Mouse (Mus musculus): ENCODE data around the gene 3110009E18Rik. TPM values are rescaled to one million over a fixed set of nuclear protein-coding genes. Genes with fewer than 3 reads are reported as not detected.

Gene 3110009E18Rik
- polyA plus RNA-seq, 1 experiment from 2014 or later: 22.9 TPM

GRCm38 (mm10) chr1:120109741-120110432 lies 11.1 kb upstream of the 3110009E18Rik start:
- ATAC-seq (ENCODE audit: insufficient number of reproducible peaks, insufficient read depth, low FRiP score, low TSS enrichment): no peak
- no peak overlapping the region for H3K4me3 ChIP-seq
- 85% methylated on average over 19 of the region's 19 CpGs for WGBS
- H3K27ac ChIP-seq: no peak overlapping the region
- H3K9me3 ChIP-seq: 0 out of 2 replicates have a peak, but pooled peaks cover 7% of the 10 kb centered on the region
- no peak overlapping the region for H3K9ac ChIP-seq
- peaks cover 16% of the 10 kb centered on the region for H3K36me3 ChIP-seq
- no peaks in the 10 kb centered on the region for H3K27me3 ChIP-seq
- H3K4me2 ChIP-seq (replicated peaks): no peak overlapping the region
- H3K4me1 ChIP-seq: no peaks in the 10 kb centered on the region

GRCm38 (mm10) chr1:120111766-120112165 lies 9.2 kb upstream of the 3110009E18Rik start:
- no peak for ATAC-seq (ENCODE audit: insufficient number of reproducible peaks, insufficient read depth, low FRiP score, low TSS enrichment)
- Histone ChIP-seq H3K27me3 (no peaks in the 10 kb centered on the region), H3K4me1 (no peaks in the 10 kb centered on the region), H3K4me2 (replicated peaks) (no peak overlapping the region), H3K9me3 (0 out of 2 replicates have a peak, but pooled peaks cover 7% of the 10 kb centered on the region), H3K4me3 (no peak overlapping the region), H3K27ac (no peak overlapping the region), H3K36me3 (peaks cover 30% of the 10 kb centered on the region), H3K9ac (no peak overlapping the region)
- WGBS: 84% methylated on average over 8 of the region's 8 CpGs

DNA sequence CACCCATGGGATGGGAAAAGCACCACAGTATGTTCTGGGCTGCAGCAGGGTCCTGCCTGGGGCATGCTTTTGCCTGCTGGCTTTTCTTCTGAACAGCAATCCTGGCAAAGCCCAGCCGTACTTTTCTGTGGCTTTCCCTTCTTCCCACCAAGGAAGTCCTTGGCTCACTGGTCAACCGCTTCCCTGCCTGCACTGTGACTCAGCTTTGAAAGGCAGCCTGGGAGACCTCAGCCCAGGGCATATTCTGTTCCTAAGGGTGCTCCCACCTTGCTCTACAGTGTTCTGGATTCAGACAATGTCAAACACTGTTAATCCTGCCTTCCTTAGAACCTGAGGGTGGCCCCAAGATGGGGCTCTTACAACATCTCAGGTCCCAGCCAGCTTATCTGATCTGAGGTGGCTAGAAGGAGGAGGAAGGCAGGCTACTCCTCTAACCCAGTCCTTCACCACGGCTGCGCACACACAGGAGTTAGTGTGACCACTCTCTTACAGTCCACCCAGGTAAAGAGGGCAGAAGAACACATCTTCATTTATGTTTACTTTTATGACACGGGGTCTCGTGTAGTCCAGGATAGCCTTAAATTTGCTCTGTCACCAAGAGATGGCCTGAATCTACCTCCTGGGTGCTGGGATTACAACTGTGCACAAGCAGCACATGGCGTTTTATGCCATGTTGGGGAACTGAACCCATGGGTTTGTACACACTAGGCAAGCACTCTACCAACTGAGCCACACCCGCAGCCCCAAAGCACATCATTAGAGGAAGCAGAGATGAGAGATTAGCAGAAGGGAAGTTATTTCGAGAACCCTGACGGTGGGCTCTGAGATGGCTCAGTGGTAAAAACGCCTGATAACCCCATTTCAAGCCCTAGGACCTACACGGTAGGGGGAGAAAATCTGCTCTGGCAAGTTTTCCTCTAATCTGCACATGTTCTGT lies 8.5 kb upstream of the 3110009E18Rik start:
- Histone ChIP-seq H3K9me3 (0 out of 2 replicates have a peak, but pooled peaks cover 7% of the 10 kb centered on the region), H3K36me3 (peaks cover 30% of the 10 kb centered on the region), H3K4me2 (replicated peaks) (no peak overlapping the region), H3K4me3 (no peak overlapping the region), H3K27me3 (no peaks in the 10 kb centered on the region), H3K9ac (no peak overlapping the region), H3K27ac (no peak overlapping the region), H3K4me1 (no peaks in the 10 kb centered on the region)
- WGBS: 88% methylated on average over 12 of the region's 12 CpGs
- ATAC-seq (ENCODE audit: insufficient number of reproducible peaks, insufficient read depth, low FRiP score, low TSS enrichment): no peak

GRCm38 (mm10) chr1:120115671-120116081 lies 5.3 kb upstream of the 3110009E18Rik start:
- 59% methylated on average over 9 of the region's 9 CpGs for WGBS
- Histone ChIP-seq H3K36me3 (peaks cover 30% of the 10 kb centered on the region), H3K27ac (no peak overlapping the region), H3K27me3 (no peaks in the 10 kb centered on the region), H3K9me3 (0 out of 2 replicates have a peak, but pooled peaks cover 7% of the 10 kb centered on the region), H3K4me2 (replicated peaks) (no peak overlapping the region), H3K4me3 (no peak overlapping the region), H3K9ac (no peak overlapping the region), H3K4me1 (peaks cover 12% of the 10 kb centered on the region)
- ATAC-seq (ENCODE audit: insufficient number of reproducible peaks, insufficient read depth, low FRiP score, low TSS enrichment): no peak

DNA sequence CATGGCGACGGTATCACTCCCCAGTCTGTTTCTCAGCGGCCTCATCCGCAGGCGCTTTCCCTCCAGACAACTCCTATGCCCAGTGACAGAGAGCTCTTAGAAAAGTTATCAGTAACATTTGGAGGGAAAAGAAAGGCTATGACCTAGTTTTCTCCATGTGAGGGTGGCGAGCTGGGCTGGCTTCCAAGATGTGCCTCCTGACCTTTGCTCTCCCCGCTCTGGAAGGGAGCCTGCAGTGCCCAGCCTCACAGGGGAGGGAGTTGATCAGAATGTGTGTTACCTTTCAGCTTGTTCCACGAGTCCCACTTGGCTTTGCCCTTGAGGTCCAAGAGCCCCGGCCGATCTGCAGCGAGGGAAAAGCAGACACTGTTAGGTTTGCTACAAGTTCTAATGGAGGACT lies 4.9 kb upstream of the 3110009E18Rik start:
- Histone ChIP-seq H3K36me3 (peaks cover 30% of the 10 kb centered on the region), H3K9ac (no peak overlapping the region), H3K4me3 (no peak overlapping the region), H3K27me3 (no peaks in the 10 kb centered on the region), H3K4me1 (peaks cover 12% of the 10 kb centered on the region), H3K4me2 (replicated peaks) (no peak overlapping the region), H3K27ac (no peak overlapping the region), H3K9me3 (0 out of 2 replicates have a peak, but pooled peaks cover 7% of the 10 kb centered on the region)
- ATAC-seq (ENCODE audit: insufficient number of reproducible peaks, insufficient read depth, low FRiP score, low TSS enrichment): no peak
- 78% methylated on average over 11 of the region's 11 CpGs for WGBS

DNA sequence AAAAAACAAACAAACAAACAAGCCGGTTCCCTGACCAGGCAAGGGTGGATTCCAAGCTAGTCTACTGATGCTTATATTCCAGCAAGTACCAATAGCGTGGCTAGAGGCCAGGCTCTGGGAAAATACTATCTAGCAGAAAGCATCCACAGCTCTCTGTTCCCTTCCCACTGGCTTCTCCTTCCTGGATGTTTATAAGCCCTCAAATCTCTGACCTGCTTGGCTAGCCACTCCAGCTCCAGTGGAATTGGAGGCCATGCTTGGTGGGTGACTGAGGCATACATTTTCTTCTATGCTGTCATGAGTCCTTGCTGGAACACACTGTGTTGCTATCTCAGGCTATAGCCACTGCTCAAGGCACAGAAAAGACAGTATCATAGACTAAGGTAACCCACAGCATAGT lies 2.1 kb upstream of the 3110009E18Rik start:
- H3K4me2 ChIP-seq (replicated peaks): no peak overlapping the region

DNA sequence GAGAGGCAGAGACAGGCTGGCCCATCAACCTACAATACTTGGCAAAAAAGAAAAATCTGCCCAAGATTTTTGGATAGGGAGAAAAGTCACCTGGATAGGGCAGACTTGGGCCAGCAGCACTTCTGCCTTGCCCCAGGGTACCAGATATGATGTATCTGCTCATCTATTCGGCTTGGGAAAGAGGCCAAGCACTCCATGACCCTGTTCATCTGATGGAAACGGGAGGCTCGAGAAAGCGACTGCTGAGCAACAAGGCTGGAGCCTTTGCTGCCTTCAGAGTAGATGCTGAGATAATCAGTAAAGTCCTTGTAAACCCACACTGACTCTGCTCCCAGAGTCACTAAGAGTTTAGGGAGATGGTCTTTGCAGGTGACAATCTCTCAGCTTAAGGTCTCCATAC lies 1.6 kb upstream of the 3110009E18Rik start:
- ATAC-seq (ENCODE audit: insufficient number of reproducible peaks, insufficient read depth, low FRiP score, low TSS enrichment): no peak
- Histone ChIP-seq H3K36me3 (peaks cover 19% of the 10 kb centered on the region), H3K9ac (no peak overlapping the region), H3K27me3 (no peaks in the 10 kb centered on the region), H3K4me3 (peak overlapping the region; percentile 58; the same call in 1 of the 2 replicates), H3K9me3 (0 out of 2 replicates have a peak, but pooled peaks cover 4% of the 10 kb centered on the region), H3K27ac (no peak overlapping the region), H3K4me1 (peaks cover 15% of the 10 kb centered on the region), H3K4me2 (replicated peaks) (peak overlapping the region; percentile 88)
- 87% methylated on average over 4 of the region's 4 CpGs for WGBS

More for the DNA sequence above, 2.1 kb upstream of the 3110009E18Rik start:
- Histone ChIP-seq H3K4me3 (no peak overlapping the region), H3K27ac (no peak overlapping the region), H3K9me3 (0 out of 2 replicates have a peak, but pooled peaks cover 7% of the 10 kb centered on the region), H3K9ac (no peak overlapping the region), H3K4me1 (peaks cover 15% of the 10 kb centered on the region), H3K27me3 (no peaks in the 10 kb centered on the region), H3K36me3 (peaks cover 24% of the 10 kb centered on the region)
- 93% methylated on average over 2 of the region's 2 CpGs for WGBS
- ATAC-seq (ENCODE audit: insufficient number of reproducible peaks, insufficient read depth, low FRiP score, low TSS enrichment): no peak

DNA sequence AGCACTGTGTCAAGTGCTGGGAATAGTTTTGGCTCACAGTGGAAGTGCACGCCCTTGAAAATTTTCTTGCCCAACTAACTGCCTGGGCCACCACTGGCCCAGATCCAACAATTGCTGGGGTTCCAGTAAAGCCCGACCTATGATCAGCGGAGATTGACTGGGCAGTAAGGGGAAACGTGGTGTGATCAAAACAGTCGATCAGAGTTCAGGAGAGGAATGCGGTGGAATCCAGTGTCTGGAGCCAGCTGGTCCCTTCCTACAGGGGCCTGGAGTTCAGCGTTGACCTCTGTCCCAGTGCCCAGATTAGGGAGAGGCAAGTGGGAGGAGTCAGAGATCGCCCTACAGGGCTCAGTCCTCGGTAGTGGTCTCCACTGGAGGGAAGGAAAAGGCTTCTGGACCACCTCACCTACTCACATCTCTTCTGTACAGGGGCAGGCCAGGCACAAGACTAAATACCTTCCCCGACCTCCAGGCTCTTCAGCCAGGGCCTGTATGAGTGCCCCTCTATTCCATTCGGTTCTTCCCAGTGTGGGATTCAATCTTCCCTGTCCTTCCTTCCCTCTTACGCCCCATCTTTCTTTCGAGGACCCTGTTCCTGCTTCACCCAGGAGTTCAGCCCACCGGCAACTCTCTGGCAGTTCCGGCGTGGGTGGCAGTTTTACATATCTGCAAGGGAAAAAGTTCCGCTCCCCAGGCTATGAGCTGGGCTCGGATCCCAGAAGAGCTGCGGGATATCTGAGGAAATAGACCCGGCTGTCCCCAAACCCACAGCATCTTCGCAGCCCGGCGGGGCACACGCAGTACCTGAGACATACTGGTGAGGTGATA lies 632 bp upstream of the 3110009E18Rik start:
- Histone ChIP-seq H3K4me2 (replicated peaks) (peak overlapping the region; percentile 88), H3K9ac (peak overlapping the region; percentile 68), H3K4me1 (peaks cover 15% of the 10 kb centered on the region), H3K36me3 (peaks cover 10% of the 10 kb centered on the region), H3K9me3 (no peaks in the 10 kb centered on the region), H3K27ac (peak overlapping the region; percentile 90), H3K27me3 (no peaks in the 10 kb centered on the region), H3K4me3 (peak overlapping the region; percentile 58)
- ATAC-seq (ENCODE audit: insufficient number of reproducible peaks, insufficient read depth, low FRiP score, low TSS enrichment): peak; percentile 70
- 4% methylated on average over 24 of the region's 24 CpGs for WGBS

GRCm38 (mm10) chr1:120121930-120122530 lies 1.0 kb downstream of the 3110009E18Rik start:
- WGBS: 91% methylated on average over 9 of the region's 9 CpGs

GRCm38 (mm10) chr1:120122634-120123383 lies 1.8 kb downstream of the 3110009E18Rik start:
- no peak for ATAC-seq (ENCODE audit: insufficient number of reproducible peaks, insufficient read depth, low FRiP score, low TSS enrichment)
- WGBS: 92% methylated on average over 8 of the region's 8 CpGs
- Histone ChIP-seq H3K36me3 (no peaks in the 10 kb centered on the region), H3K27me3 (no peaks in the 10 kb centered on the region), H3K4me1 (peaks cover 15% of the 10 kb centered on the region), H3K4me2 (replicated peaks) (no peak overlapping the region), H3K9ac (no peak overlapping the region), H3K27ac (no peak overlapping the region), H3K9me3 (no peaks in the 10 kb centered on the region), H3K4me3 (no peak overlapping the region)

More at GRCm38 (mm10) chr1:120121930-120122530, 1.0 kb downstream of the 3110009E18Rik start:
- H3K36me3 ChIP-seq: no peaks in the 10 kb centered on the region
- H3K4me2 ChIP-seq (replicated peaks): peak overlapping the region; percentile 88
- H3K4me1 ChIP-seq: peaks cover 15% of the 10 kb centered on the region
- peak overlapping the region; percentile 58 for H3K4me3 ChIP-seq
- H3K27me3 ChIP-seq: no peaks in the 10 kb centered on the region
- H3K9ac ChIP-seq: peak overlapping the region; percentile 44; the same call in 1 of the 2 replicates
- H3K9me3 ChIP-seq: no peaks in the 10 kb centered on the region
- H3K27ac ChIP-seq: peak overlapping the region; percentile 91; the same call in 1 of the 2 replicates
- no peak for ATAC-seq (ENCODE audit: insufficient number of reproducible peaks, insufficient read depth, low FRiP score, low TSS enrichment)

All from embryonic facial prominence, embryonic 12.5 days (tissue).